Comparison of ENCODE assay signal across 8 mouse cellular contexts in genomic region chr1:55736054-55736740, GRCm38 (mm10).
DNase-seq lines count a peak whose midpoint lies in the region; ATAC-seq and TF ChIP-seq lines count a peak whose summit lies in the region.

No protein-coding gene starts in this region.

- H3K4me2 ChIP-seq in heart, embryonic 11.5 days = no peak overlapping the region
- H3K4me2 ChIP-seq in stomach, embryonic 14.5 days (replicated peaks; ENCODE audit: low read depth, low read length) = no peak overlapping the region

- TF ChIP-seq POLR2A in kidney, adult 2 months (IDR thresholded peaks at IDR 0.05; ENCODE audit: low read depth, low read length) = no peak

- TF ChIP-seq CTCF in kidney, adult 2 months (conservative IDR thresholded peaks at IDR 0.05; ENCODE audit: insufficient read depth, insufficient read length, low read depth, low read length) = peak; percentile 90

- no peaks in the 10 kb centered on the region for H3K9me3 ChIP-seq in heart, embryonic 11.5 days (replicated peaks; ENCODE audit: control insufficient read depth, low read length)
- no peaks in the 10 kb centered on the region for H3K9me3 ChIP-seq in limb, embryonic 10.5 days (replicated peaks)
- no peaks in the 10 kb centered on the region for H3K9me3 ChIP-seq in stomach, embryonic 14.5 days (ENCODE audit: control insufficient read depth, low read depth, low read length)

- H3K36me3 ChIP-seq in heart, embryonic 11.5 days (ENCODE audit: control insufficient read depth, insufficient read depth, low read length) = no peaks in the 10 kb centered on the region
- no peaks in the 10 kb centered on the region; the same call in 1 of the 2 replicates for H3K36me3 ChIP-seq in kidney, adult 2 months (ENCODE audit: control insufficient read depth, insufficient read depth, low read length)
- no peaks in the 10 kb centered on the region for H3K36me3 ChIP-seq in limb, embryonic 10.5 days
- H3K36me3 ChIP-seq in stomach, embryonic 14.5 days (ENCODE audit: control insufficient read depth, insufficient read depth, low read length) = no peaks in the 10 kb centered on the region

- H3K27ac ChIP-seq in heart, embryonic 11.5 days (ENCODE audit: low read depth, low read length) = no peak overlapping the region
- no peak overlapping the region for H3K27ac ChIP-seq in kidney, adult 2 months (ENCODE audit: insufficient read depth, low read depth, low read length)
- no peak overlapping the region for H3K27ac ChIP-seq in limb, embryonic 10.5 days
- no peak overlapping the region for H3K27ac ChIP-seq in stomach, embryonic 14.5 days (ENCODE audit: low read length)

- no peaks in the 10 kb centered on the region for H3K27me3 ChIP-seq in heart, embryonic 11.5 days (ENCODE audit: control insufficient read depth, insufficient read depth, low read length)
- no peaks in the 10 kb centered on the region for H3K27me3 ChIP-seq in kidney, adult 2 months (replicated peaks; ENCODE audit: control insufficient read depth, insufficient read depth, low read length)
- H3K27me3 ChIP-seq in limb, embryonic 10.5 days (ENCODE audit: low read depth, poor library complexity, severe bottlenecking) = peaks cover 8% of the 10 kb centered on the region; the same call in 1 of the 2 replicates
- no peaks in the 10 kb centered on the region for H3K27me3 ChIP-seq in stomach, embryonic 14.5 days (ENCODE audit: control insufficient read depth, insufficient read depth, low read length)

- DNase-seq in heart, adult 18-20 months = peak; percentile 71 to 91
- peak; percentile 93 for DNase-seq in embryo, embryonic 10.5 days (ENCODE audit: low spot score)
- peak; percentile 80 for DNase-seq in gastrocnemius, postnatal 4 days (ENCODE audit: low spot score in 2 of 2)
- DNase-seq in kidney, adult 2 months = peak; percentile 89
- peak; percentile 83 for DNase-seq in limb, embryonic 10.5 days (ENCODE audit: low spot score)

- ATAC-seq in heart, embryonic 11.5 days (replicated peaks; ENCODE audit: insufficient number of reproducible peaks, low FRiP score, low TSS enrichment) = no peak
- ATAC-seq in monocyte, adult 5-6 weeks (replicated peaks; ENCODE audit: insufficient number of reproducible peaks, low FRiP score, low TSS enrichment, poor library complexity, severe bottlenecking) = 0 out of 2 replicates have a peak, but pooled peaks have one; percentile 59
- ATAC-seq in stomach, embryonic 14.5 days (ENCODE audit: insufficient number of reproducible peaks, insufficient read depth, low FRiP score, low read depth) = 0 out of 2 replicates have a peak, but pooled peaks have one; percentile 61

- H3K9ac ChIP-seq in heart, embryonic 11.5 days (ENCODE audit: low read depth, low read length) = no peak overlapping the region
- H3K9ac ChIP-seq in stomach, embryonic 14.5 days (replicated peaks; ENCODE audit: low read depth, low read length) = no peak overlapping the region

- H3K4me3 ChIP-seq in heart, embryonic 11.5 days (ENCODE audit: low read depth, low read length) = no peak overlapping the region
- no peak overlapping the region for H3K4me3 ChIP-seq in kidney, adult 2 months (ENCODE audit: insufficient read depth, low read depth, low read length)
- H3K4me3 ChIP-seq in limb, embryonic 10.5 days = no peak overlapping the region
- no peak overlapping the region for H3K4me3 ChIP-seq in stomach, embryonic 14.5 days (ENCODE audit: low read depth, low read length)

- 84% methylated on average over 14 of the region's 14 CpGs for WGBS in heart, embryonic 11.5 days (ENCODE audit: insufficient replicate concordance)
- WGBS in kidney, adult 2 months = 83% methylated on average over 14 of the region's 14 CpGs
- WGBS in limb, embryonic 10.5 days = 87% methylated on average over 14 of the region's 14 CpGs
- WGBS in stomach, embryonic 14.5 days = 81% methylated on average over 14 of the region's 14 CpGs

- H3K4me1 ChIP-seq in heart, embryonic 11.5 days (ENCODE audit: control insufficient read depth, insufficient read depth, low read length) = no peaks in the 10 kb centered on the region
- peaks cover 32% of the 10 kb centered on the region for H3K4me1 ChIP-seq in kidney, adult 2 months (ENCODE audit: control insufficient read depth, insufficient read depth, low read length)
- H3K4me1 ChIP-seq in limb, embryonic 10.5 days = no peaks in the 10 kb centered on the region
- H3K4me1 ChIP-seq in stomach, embryonic 14.5 days (ENCODE audit: control insufficient read depth, insufficient read depth, low read length) = no peaks in the 10 kb centered on the region
